Mouse (Mus musculus): ENCODE data around the gene Pla2g6. TPM values are rescaled to one million over a fixed set of nuclear protein-coding genes. Genes with fewer than 3 reads are reported as not detected.

The Pla2g6 gene
- 10 to 100 TPM; 10.3 to 12.3 TPM for polyA plus RNA-seq (2017; shearing (Covaris generic))

GRCm38 (mm10) chr15:79328058-79328938 lies at the start of gene Pla2g6:
TSS of gene Pla2g6 (minus strand) at chr15:79328390.
- ATAC-seq, result peak; percentile 80

- no peak for ATAC-seq
Observed at GRCm38 (mm10) chr15:79377681-79378080, 49.5 kb upstream of the Pla2g6 start.

- ATAC-seq, result no peak
Observed at GRCm38 (mm10) chr15:79374760-79375159, 46.6 kb upstream of the Pla2g6 start.

GRCm38 (mm10) chr15:79370281-79370843 lies 42.2 kb upstream of the Pla2g6 start:
- no peak for ATAC-seq

GRCm38 (mm10) chr15:79369452-79370280 lies 41.5 kb upstream of the Pla2g6 start:
- no peak for ATAC-seq

GRCm38 (mm10) chr15:79368861-79369440 lies 40.8 kb upstream of the Pla2g6 start:
- ATAC-seq, result no peak

GRCm38 (mm10) chr15:79368313-79368811 lies 40.2 kb upstream of the Pla2g6 start:
- ATAC-seq, result no peak

GRCm38 (mm10) chr15:79366402-79366801 lies 38.2 kb upstream of the Pla2g6 start:
- ATAC-seq, result no peak

- no peak for ATAC-seq
Observed at GRCm38 (mm10) chr15:79365068-79365467, 36.9 kb upstream of the Pla2g6 start.

GRCm38 (mm10) chr15:79364120-79364519 lies 35.9 kb upstream of the Pla2g6 start:
- no peak for ATAC-seq

- ATAC-seq, result no peak
Observed at GRCm38 (mm10) chr15:79361023-79361422, 32.8 kb upstream of the Pla2g6 start.

GRCm38 (mm10) chr15:79360371-79360770 lies 32.2 kb upstream of the Pla2g6 start:
- no peak for ATAC-seq

GRCm38 (mm10) chr15:79359954-79360353 lies 31.8 kb upstream of the Pla2g6 start:
- ATAC-seq, result no peak

GRCm38 (mm10) chr15:79357974-79358690 lies 29.9 kb upstream of the Pla2g6 start:
- no peak for ATAC-seq

- ATAC-seq, result peak; percentile 64
Observed at GRCm38 (mm10) chr15:79357036-79357911, 29.1 kb upstream of the Pla2g6 start.

- ATAC-seq, result no peak
Observed at GRCm38 (mm10) chr15:79356481-79356880, 28.3 kb upstream of the Pla2g6 start.

- ATAC-seq, result no peak
Observed at GRCm38 (mm10) chr15:79354619-79355018, 26.4 kb upstream of the Pla2g6 start.

GRCm38 (mm10) chr15:79353690-79354305 lies 25.6 kb upstream of the Pla2g6 start:
- ATAC-seq, result no peak

GRCm38 (mm10) chr15:79352479-79352878 lies 24.3 kb upstream of the Pla2g6 start:
- no peak for ATAC-seq

GRCm38 (mm10) chr15:79351331-79351767 lies 23.2 kb upstream of the Pla2g6 start:
- ATAC-seq, result no peak

All from activated CD4-positive, CD25-positive, alpha-beta regulatory T cell, adult 4 months (primary cell).